Mouse (Mus musculus): Measurements from ENCODE around the gene Ccdc155.

The Ccdc155 gene

DNA sequence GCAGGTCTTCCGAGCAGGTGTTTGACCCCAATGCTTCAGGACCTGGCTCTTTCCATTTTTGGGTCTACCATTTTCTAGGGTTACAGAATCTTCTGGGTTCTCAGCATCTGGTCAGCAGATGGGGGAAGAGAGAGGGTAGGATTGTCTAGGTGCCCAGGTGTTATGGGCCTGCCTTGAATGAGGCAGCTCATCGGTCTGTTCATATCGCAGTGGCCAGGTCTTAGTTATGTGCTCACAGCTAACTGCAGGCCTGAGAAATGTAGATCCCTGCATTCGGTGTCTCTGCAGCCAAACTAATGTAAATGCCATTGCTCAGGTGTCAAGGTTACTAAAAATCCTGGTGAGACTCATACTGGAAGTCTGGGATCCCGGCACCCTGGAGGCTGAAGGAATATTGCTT, 21.7 kb upstream of the Ccdc155 start:
- DNase-seq (ENCODE audit: low spot score) = no peak

DNA sequence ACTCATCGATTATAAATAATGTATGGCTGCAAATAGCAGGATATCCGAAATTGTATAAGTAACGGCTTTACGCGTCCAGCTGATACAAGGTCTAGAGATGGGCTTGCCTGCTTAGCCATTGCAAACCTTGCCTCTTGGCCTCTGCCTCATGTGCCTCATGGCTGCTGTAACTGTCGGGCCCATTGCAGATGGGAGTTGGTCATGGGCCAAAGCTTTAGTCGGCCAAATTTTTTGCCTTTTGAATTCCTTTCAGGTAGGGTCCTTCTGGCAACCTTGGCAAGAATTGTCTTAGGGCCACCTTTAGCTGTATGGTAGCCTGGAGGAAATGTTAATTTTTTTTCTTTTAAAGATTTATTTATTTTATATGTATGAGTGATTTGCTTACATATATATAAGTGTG, 20.1 kb upstream of the Ccdc155 start:
- DNase-seq (ENCODE audit: low spot score) = no peak

DNA sequence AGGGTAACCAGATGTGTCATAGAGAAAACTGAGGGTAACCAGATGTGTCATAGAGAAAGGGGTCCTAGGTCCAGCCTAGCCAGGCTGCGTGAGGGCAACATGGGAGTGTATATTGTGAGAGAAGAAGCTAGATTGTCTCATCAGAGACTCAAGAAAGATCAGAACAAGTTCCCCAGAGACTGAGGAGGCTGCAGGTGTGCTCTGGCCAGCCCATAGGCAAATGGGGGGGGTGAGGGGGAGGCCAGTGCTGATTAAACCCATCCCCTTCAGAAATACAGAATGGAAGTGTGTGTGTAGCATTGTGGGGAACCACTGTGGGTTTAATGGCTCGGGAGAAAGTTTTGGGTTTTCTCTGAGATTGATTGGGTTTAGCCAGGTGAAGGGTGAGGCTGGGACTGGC, 17.0 kb upstream of the Ccdc155 start:
- DNase-seq (ENCODE audit: low spot score) = no peak

DNA sequence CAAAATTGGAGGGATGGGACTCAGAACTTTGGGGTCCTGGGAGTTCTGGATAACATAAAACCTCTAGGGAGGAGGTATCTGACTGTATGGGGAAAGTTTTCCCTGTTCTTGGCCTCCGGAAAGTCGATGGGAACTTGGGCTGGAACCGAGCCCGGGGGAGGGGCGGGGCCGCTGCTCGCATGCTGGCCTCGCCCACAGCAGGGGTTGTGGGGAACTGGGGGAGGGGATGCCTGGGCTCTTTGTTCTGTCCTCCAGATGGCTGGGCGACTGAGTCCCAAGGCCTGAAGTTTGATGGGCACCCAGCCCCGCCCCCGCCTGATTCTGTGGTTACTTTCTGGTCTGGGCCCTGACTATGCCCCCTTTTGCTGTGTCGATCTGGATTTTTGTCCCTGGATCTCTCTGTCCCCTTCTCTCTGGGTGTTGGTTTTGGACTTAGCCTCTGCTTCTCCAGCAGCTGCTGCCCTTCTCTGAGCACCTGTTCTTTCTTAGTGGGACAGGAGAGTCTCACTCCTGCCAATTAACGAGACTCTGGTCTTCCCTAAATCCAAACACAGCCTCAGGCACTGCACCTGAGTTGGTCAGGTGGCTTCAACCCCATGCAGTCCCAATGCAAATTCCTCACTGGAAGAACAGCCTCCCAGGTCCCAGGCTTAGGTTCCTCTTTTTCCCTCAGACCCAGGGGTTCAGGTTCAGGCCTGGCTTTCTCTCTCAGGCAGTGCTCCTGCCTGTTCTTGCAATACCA, 11.9 kb upstream of the Ccdc155 start:
- peak; percentile 46 for DNase-seq (ENCODE audit: low spot score)

DNA sequence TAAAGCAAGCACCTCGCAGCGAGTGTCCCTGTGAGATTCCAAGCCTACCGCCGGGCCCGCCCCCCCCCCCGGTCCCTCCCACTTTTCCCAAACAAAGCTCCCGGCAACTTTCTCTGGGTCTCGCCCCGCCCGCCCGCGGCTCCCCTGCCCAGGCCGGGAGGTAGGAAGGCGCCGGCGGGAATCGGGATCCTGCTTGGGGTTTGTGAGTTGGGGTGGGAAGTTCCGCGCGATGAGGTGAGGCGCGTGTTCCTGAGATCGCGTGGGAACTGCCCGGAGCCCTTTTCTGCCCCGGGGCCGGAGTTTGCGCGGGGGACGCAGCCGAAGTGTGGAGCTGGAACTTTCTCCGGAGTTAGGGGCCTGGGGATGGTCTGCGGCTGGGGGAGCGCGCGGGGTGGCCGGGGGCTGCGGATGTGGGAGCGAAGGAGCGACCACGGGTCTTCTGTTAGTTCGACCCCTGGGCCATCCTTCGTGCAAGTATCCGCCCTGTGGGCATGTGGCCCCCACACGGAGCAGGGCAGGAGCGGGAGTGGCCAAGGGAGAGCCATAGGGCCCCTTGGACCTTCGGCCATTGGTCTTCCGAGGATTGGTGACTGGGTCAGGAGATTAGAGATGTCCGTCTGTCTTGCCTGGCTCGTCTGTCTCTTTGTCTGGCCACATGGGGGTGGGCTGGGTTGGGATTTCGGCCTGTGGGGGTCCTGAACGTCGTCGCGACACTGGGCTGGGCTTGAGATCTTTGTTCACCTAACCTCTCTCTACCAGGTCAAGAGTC, 11.2 kb upstream of the Ccdc155 start, which contains the start of gene Tead2:
TSS of gene Tead2 (plus strand) at position 81 of the 769 bp plus-strand sequence.
- peak; percentile 28 for DNase-seq (ENCODE audit: low spot score)

DNA sequence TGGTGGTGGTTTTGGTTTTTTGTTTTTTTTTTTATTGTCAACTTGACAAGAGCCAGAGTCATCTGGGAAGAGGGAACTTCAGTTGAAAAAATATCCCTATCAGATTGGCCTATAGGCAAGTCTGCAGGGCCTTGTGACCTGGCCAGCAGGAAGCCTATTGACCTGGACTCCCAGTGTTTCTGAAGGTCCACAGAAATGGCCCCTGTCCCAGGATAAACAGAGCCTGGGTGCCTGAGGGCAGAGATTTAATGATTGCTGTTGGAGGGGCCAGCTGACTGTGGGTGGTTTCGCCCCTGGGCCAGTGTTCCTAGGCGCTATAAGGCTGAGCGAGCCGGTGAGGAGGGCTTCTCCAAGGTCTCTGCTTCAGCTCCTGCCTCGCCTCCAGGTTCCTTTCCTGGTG, 9.0 kb upstream of the Ccdc155 start:
- DNase-seq (ENCODE audit: low spot score) = no peak

DNA sequence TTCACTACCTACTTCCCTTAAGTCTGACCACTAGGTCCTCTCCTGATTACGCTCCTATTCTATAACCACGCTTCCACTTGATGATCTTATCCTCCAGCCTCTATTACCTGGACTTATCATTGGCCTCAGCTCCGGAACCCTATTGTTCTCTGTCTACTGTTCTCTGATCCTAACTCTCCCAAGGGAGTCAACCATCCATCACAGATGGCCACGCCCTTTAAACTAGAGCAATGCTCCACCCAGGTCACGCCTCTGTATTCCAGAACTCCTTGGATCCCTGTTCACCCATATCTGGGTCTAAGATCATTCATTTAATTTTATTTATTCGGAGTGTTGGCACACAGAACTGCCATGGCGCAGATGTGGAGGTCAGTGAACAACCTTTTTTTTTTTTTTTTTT, 7.7 kb upstream of the Ccdc155 start:
- DNase-seq (ENCODE audit: low spot score) = no peak

DNA sequence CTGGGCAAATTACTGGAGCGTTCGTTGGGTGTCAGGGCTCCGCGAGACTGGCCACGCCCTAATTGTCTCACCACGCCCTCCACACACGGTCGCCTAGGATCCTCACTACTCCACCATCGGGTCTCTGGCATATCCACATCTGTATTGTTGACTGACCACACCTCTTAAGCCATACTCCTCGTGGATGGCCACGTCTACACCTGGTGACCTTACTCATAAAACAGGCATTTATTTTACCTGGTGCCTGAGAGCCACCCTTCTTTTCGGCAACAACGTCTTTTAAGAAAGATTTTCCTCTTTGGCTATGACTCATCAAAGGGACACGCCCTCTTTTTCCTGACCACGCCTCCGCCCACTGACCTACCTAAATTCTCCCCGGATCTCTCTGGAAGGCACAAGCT, 7.2 kb upstream of the Ccdc155 start, which contains the start of gene Dkkl1:
TSS of gene Dkkl1 (minus strand) at position 297 of the 401 bp plus-strand sequence.
- no peak for DNase-seq (ENCODE audit: low spot score)

DNA sequence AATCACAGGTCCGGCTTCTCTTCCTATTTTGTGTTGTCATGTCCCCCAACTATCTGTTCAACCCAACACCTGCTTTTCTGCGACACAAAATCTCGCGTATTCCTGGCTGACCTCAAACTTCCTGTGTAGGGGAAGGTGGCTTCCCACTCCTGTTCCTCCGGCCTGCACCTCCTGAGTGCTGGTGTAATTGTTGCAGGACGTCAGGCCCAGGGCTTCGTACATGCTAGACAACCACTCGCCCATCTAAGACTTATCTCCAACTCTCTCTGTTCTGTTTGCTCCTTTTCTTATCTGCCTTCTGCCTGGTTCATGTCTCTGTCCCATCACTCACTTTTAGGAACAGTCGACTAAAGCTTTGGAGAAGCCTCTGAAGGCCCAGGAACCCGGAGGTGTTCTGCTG, 6.4 kb upstream of the Ccdc155 start:
- DNase-seq (ENCODE audit: low spot score) = no peak

DNA sequence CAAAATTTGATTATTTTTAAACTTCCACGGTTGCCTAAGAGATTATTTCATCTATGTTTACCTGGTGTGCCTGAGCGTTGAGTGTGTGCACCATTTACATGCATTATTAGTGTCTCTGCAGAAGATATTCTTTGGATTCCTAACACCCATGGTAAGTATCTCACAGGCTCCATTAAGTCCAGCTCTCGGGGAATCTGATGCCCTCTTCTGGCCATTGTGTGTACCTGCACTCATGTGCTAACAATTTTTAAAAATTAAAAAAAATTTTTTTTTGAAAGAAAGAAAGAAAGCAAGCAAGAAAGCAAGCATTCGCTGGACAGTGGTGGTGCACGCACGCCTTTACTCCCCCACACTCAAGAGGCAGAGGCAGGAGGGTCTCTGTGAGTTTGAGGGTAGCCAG, 3.6 kb upstream of the Ccdc155 start:
- DNase-seq (ENCODE audit: low spot score) = no peak

DNA sequence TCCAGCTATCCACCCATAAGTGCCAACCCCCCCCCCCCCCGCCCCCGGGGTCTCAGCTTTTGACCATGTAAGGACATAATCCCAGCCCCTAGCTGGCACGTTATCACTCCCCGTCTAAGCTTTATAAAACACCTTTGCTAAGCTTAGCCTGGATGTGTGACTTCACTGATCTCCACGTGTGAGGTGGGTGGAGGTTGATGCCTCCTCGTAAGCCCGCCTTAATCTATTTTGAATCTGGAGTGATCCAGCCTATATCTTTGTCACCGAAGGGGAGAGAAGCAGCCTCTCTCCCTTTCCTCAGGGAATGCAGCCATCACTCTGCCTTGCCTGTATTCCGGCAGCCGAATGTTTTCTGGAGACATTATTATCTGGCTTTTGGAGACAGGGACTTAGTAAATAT, 2.0 kb downstream of the Ccdc155 start:
- DNase-seq (ENCODE audit: low spot score) = no peak

DNA sequence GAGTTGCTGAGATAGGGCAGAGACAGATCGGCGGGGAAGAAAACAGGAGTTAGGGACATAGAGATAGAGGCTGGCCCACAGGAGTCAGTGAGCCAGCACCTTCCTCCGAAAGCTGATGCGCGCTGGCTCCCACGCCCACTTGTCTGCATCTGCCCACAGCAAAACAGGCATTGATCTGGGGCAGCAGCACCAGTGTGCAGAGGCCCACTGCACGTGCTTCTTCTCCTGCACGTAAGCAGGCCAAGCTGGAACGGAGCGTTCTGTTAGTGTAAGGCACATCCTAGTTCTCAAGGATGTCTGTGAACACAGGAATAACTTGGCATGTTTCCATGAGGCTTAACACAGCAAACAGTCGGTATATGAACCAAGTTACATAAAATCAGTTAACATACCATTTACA, 5.7 kb downstream of the Ccdc155 start:
- no peak for DNase-seq (ENCODE audit: low spot score)

GRCm38 (mm10) chr7:45198435-45198834, 6.3 kb downstream of the Ccdc155 start:
- peak; percentile 53 for DNase-seq (ENCODE audit: low spot score)

- DNase-seq (ENCODE audit: low spot score) = no peak
Observed at GRCm38 (mm10) chr7:45196994-45197393, 7.7 kb downstream of the Ccdc155 start.

- no peak for DNase-seq (ENCODE audit: low spot score)
Observed at GRCm38 (mm10) chr7:45196176-45196535, 8.5 kb downstream of the Ccdc155 start.

DNA sequence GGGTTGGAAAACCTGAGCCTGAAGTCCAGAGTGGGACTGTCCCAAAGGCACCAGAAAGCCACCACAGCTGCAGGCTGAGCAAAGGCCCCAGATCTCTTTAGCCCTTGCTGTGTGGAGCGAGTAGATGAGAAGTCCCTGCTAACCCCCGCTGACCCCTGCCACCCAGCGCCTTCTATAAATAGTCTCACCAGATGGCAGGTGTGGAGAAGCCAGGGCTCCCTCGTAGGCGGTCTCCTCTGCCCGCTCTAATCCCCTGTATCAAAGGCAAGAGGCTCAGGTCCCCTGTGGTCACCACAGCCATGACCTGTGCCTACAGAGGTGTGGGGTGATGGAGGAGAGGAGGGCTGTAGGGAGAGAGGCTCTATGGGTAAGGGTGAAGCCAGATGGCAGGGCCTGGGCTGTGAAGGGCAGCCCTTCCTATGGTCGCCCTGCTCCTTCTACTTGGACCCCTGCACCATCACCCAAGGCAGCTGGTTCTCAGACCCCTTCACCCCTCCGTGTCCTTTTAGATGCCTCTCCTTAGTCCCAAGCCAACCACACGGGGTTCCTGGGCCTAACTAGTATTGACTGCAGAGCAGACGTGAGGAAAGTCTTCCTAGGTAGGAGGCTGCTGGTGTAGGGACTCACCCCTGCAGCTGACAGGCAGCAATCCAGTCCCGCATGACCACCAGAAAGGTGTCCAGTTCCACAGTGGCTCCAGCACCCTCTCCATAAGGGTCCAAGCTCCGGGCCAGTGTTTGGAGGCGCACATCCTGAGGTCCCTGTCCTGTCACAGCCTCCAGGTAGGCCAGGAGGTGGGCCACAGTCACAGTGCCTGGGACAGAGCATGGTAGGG, 9.1 kb downstream of the Ccdc155 start:
- DNase-seq (ENCODE audit: low spot score) = no peak

GRCm38 (mm10) chr7:45193871-45194785, 10.6 kb downstream of the Ccdc155 start:
- DNase-seq (ENCODE audit: low spot score) = no peak

GRCm38 (mm10) chr7:45193406-45193805, 11.3 kb downstream of the Ccdc155 start:
- DNase-seq (ENCODE audit: low spot score) = no peak

- no peak for DNase-seq (ENCODE audit: low spot score)
Observed at GRCm38 (mm10) chr7:45192585-45193310, 11.9 kb downstream of the Ccdc155 start.

GRCm38 (mm10) chr7:45191803-45192363, 12.8 kb downstream of the Ccdc155 start:
- no peak for DNase-seq (ENCODE audit: low spot score)
